In the genomic region with DNA sequence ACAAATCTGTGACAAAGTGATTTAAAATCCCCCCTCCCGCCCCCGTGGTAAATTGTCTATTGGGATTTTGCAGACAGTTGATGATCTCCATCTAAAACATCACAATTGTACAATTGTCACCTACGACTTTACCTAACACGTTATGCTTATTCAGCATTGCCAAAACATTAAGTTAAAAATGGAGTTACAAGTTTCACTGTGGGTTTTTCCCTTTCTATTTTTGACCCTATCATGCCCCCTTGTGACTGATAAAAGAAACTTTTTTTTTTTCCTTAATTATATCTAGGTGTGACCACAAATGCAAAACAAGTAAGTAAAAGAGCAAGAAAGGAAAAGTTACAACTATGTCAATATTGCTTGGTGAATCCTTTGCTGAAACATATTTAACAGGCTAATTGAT, we compare ENCODE assay signal across 23 mouse cellular contexts.
DNase-seq lines count a peak whose midpoint lies in the region; ATAC-seq lines count a peak whose summit lies in the region.
"Had no signal": no experiment of that assay in that cellular context is flagged by ENCODE, and none has a peak within 500 bp of the region (broad histone marks: within the 10 kb centered on the region; RNA-seq: fewer than 3 reads in every experiment).

No protein-coding gene starts in this region.

- no peak overlapping the region for H3K4me2 ChIP-seq in forebrain, embryonic 14.5 days (ENCODE audit: low read length)
- no peak overlapping the region for H3K4me2 ChIP-seq in midbrain, embryonic 11.5 days
- H3K4me2 ChIP-seq in midbrain, embryonic 16.5 days (ENCODE audit: low read length): no peak overlapping the region
- H3K4me2 ChIP-seq: forebrain, embryonic 15.5 days; midbrain, embryonic 13.5 days; neural tube, embryonic 13.5 days; stomach, embryonic 15.5 days had no signal

- WGBS in forebrain, embryonic 14.5 days: 68% methylated on average over 4 of the region's 4 CpGs
- 65% methylated on average over 4 of the region's 4 CpGs for WGBS in forebrain, embryonic 10.5 days
- WGBS in midbrain, embryonic 11.5 days: 65% methylated on average over 4 of the region's 4 CpGs
- WGBS in midbrain, embryonic 16.5 days: 67% methylated on average over 4 of the region's 4 CpGs
- WGBS in hindbrain, embryonic 10.5 days: 67% methylated on average over 4 of the region's 4 CpGs

- no peak overlapping the region for H3K4me3 ChIP-seq in forebrain, embryonic 14.5 days (ENCODE audit: low read depth, low read length)
- no peak overlapping the region for H3K4me3 ChIP-seq in forebrain, embryonic 10.5 days
- no peak overlapping the region for H3K4me3 ChIP-seq in midbrain, embryonic 11.5 days (ENCODE audit: low read depth, low read length)
- no peak overlapping the region for H3K4me3 ChIP-seq in midbrain, embryonic 16.5 days (ENCODE audit: low read depth, low read length)
- no peak overlapping the region for H3K4me3 ChIP-seq in hindbrain, embryonic 10.5 days
- H3K4me3 ChIP-seq: erythroblast, embryonic 14.5 days; forebrain, embryonic 15.5 days; heart, adult 2 months; midbrain, embryonic 13.5 days; neural tube, embryonic 13.5 days; stomach, embryonic 15.5 days had no signal

- no peak for ATAC-seq in forebrain, embryonic 14.5 days
- no peak for ATAC-seq in midbrain, embryonic 11.5 days (ENCODE audit: low FRiP score)
- no peak for ATAC-seq in midbrain, embryonic 16.5 days
- ATAC-seq: forebrain, embryonic 15.5 days; hindbrain, embryonic 16.5 days; intestine, embryonic 16.5 days; midbrain, embryonic 13.5 days had no signal

- DNase-seq in forebrain, embryonic 14.5 days (ENCODE audit: low spot score): peak; percentile 8
- DNase-seq in forebrain, embryonic 10.5 days (ENCODE audit: extremely low spot score, low spot score): no peak
- peak; percentile 82 for DNase-seq in midbrain, embryonic 11.5 days (ENCODE audit: low spot score, missing footprints)
- peak; percentile 1 for DNase-seq in c-Kit-positive CD71-negative TER-119-negative erythroid progenitor cells, embryonic 14.5 days (ENCODE audit: low read depth)
- DNase-seq in right cerebral cortex, postnatal 36 days (ENCODE audit: low spot score in 2 of 2): no peak
- no peak for DNase-seq in cerebellum, adult 11 months
- no peak for DNase-seq in hindbrain, embryonic 10.5 days (ENCODE audit: low spot score)
- DNase-seq: cerebellum, postnatal 25 days; gastrocnemius, postnatal 25 days; heart, adult 2 months; heart, postnatal 36 days; kidney, postnatal 25 days; right cerebral cortex, postnatal 25 days; thymus, adult 2 months had no signal

- H3K4me1 ChIP-seq in forebrain, embryonic 14.5 days (ENCODE audit: control insufficient read depth, insufficient read depth, low read length): no peaks in the 10 kb centered on the region
- H3K4me1 ChIP-seq in forebrain, embryonic 10.5 days: peaks cover 6% of the 10 kb centered on the region; the same call in 1 of the 2 replicates
- H3K4me1 ChIP-seq in midbrain, embryonic 11.5 days (ENCODE audit: control insufficient read depth, insufficient read depth, low read length): no peaks in the 10 kb centered on the region
- H3K4me1 ChIP-seq in midbrain, embryonic 16.5 days (ENCODE audit: control insufficient read depth, insufficient read depth, low read length): no peaks in the 10 kb centered on the region
- H3K4me1 ChIP-seq in hindbrain, embryonic 10.5 days (replicated peaks): no peaks in the 10 kb centered on the region
- H3K4me1 ChIP-seq: forebrain, embryonic 15.5 days; midbrain, embryonic 13.5 days; neural tube, embryonic 13.5 days; stomach, embryonic 15.5 days had no signal

- H3K27me3 ChIP-seq in forebrain, embryonic 14.5 days (replicated peaks; ENCODE audit: control insufficient read depth, insufficient read depth, low read length): no peaks in the 10 kb centered on the region
- no peaks in the 10 kb centered on the region for H3K27me3 ChIP-seq in forebrain, embryonic 10.5 days (ENCODE audit: poor library complexity, severe bottlenecking)
- H3K27me3 ChIP-seq in midbrain, embryonic 11.5 days (ENCODE audit: control insufficient read depth, insufficient read depth, low read length): no peaks in the 10 kb centered on the region
- H3K27me3 ChIP-seq in midbrain, embryonic 16.5 days (ENCODE audit: control insufficient read depth, insufficient read depth, low read depth, low read length): no peaks in the 10 kb centered on the region
- no peaks in the 10 kb centered on the region for H3K27me3 ChIP-seq in hindbrain, embryonic 10.5 days (ENCODE audit: insufficient read depth, poor library complexity, severe bottlenecking)
- H3K27me3 ChIP-seq: forebrain, embryonic 15.5 days; midbrain, embryonic 13.5 days; stomach, embryonic 15.5 days had no signal

- H3K27ac ChIP-seq in forebrain, embryonic 14.5 days (ENCODE audit: low read depth, low read length): no peak overlapping the region
- no peak overlapping the region for H3K27ac ChIP-seq in forebrain, embryonic 10.5 days
- H3K27ac ChIP-seq in midbrain, embryonic 11.5 days (ENCODE audit: low read depth, low read length): no peak overlapping the region
- H3K27ac ChIP-seq in midbrain, embryonic 16.5 days (ENCODE audit: low read length): no peak overlapping the region
- H3K27ac ChIP-seq in hindbrain, embryonic 10.5 days: no peak overlapping the region
- H3K27ac ChIP-seq: forebrain, embryonic 15.5 days; heart, adult 2 months; liver, embryonic 14.5 days; midbrain, embryonic 13.5 days; neural tube, embryonic 13.5 days; stomach, embryonic 15.5 days had no signal

- H3K36me3 ChIP-seq in forebrain, embryonic 14.5 days (ENCODE audit: control insufficient read depth, insufficient read depth, low read length): no peaks in the 10 kb centered on the region
- H3K36me3 ChIP-seq in forebrain, embryonic 10.5 days (replicated peaks): no peaks in the 10 kb centered on the region
- no peaks in the 10 kb centered on the region for H3K36me3 ChIP-seq in midbrain, embryonic 11.5 days (ENCODE audit: control insufficient read depth, insufficient read depth, low read length)
- H3K36me3 ChIP-seq in midbrain, embryonic 16.5 days (ENCODE audit: control insufficient read depth, insufficient read depth, low read length): no peaks in the 10 kb centered on the region
- no peaks in the 10 kb centered on the region for H3K36me3 ChIP-seq in hindbrain, embryonic 10.5 days
- H3K36me3 ChIP-seq: forebrain, embryonic 15.5 days; midbrain, embryonic 13.5 days; neural tube, embryonic 13.5 days; stomach, embryonic 15.5 days had no signal

- H3K9ac ChIP-seq in forebrain, embryonic 14.5 days (ENCODE audit: low read length): no peak overlapping the region
- H3K9ac ChIP-seq in midbrain, embryonic 11.5 days (ENCODE audit: low read length): no peak overlapping the region
- H3K9ac ChIP-seq in midbrain, embryonic 16.5 days (ENCODE audit: low read depth, low read length): no peak overlapping the region
- H3K9ac ChIP-seq: forebrain, embryonic 15.5 days; liver, embryonic 14.5 days; midbrain, embryonic 13.5 days; neural tube, embryonic 13.5 days; stomach, embryonic 15.5 days had no signal

- H3K9me3 ChIP-seq in forebrain, embryonic 14.5 days (replicated peaks; ENCODE audit: control insufficient read depth, low read length): no peaks in the 10 kb centered on the region
- H3K9me3 ChIP-seq in forebrain, embryonic 10.5 days: no peaks in the 10 kb centered on the region
- no peaks in the 10 kb centered on the region for H3K9me3 ChIP-seq in midbrain, embryonic 11.5 days (ENCODE audit: control insufficient read depth, low read length)
- H3K9me3 ChIP-seq in midbrain, embryonic 16.5 days (replicated peaks; ENCODE audit: control insufficient read depth, low read length, poor library complexity, severe bottlenecking): no peaks in the 10 kb centered on the region
- no peaks in the 10 kb centered on the region for H3K9me3 ChIP-seq in hindbrain, embryonic 10.5 days
- H3K9me3 ChIP-seq: forebrain, embryonic 15.5 days; midbrain, embryonic 13.5 days; neural tube, embryonic 13.5 days; stomach, embryonic 15.5 days had no signal

Comparison
In these comparisons a context has a peak if more than half of its experiments do, and no peak if none do; other contexts are left out.
1. DNase-seq: peak in forebrain, embryonic 14.5 days (single experiment), midbrain, embryonic 11.5 days (single experiment) and c-Kit-positive CD71-negative TER-119-negative erythroid progenitor cells, embryonic 14.5 days (single experiment); none in forebrain, embryonic 10.5 days (single experiment), right cerebral cortex, postnatal 36 days (0 of 2), cerebellum, adult 11 months (single experiment) and hindbrain, embryonic 10.5 days (single experiment).